Mouse (Mus musculus): Measurements from ENCODE around the gene Os9.

DNA sequence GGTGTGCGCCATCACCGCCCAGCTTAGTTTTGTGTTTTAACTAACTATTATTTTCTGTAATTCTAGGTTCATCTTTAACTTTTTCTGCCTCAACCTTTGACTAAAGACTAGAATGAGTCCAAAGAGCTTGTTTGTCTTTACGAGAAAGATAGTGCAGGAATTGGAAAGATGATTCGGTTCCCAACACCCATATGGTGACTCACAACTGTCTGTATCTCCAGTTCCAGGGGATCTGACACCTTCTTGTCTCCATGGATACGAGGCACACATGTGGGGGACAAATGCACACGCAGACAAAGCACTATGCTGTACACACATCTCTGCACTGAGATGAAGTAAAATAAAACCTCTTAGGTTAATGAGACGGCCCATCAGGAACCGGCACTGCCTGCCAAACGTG is 39.1 kb upstream of the Os9 start:
- no peak for TF ChIP-seq POLR2A (IDR thresholded peaks at IDR 0.05; ENCODE audit: low read depth, low read length)
- TF ChIP-seq CTCF (IDR thresholded peaks at IDR 0.05; ENCODE audit: extremely low read depth, insufficient read length, insufficient replicate concordance, low read depth, low read length) = no peak
